Mouse (Mus musculus): ENCODE data around the gene Ppp1r12c.

- TF ChIP-seq CTCF (IDR thresholded peaks at IDR 0.05; ENCODE audit: low read depth, low read length) (no peak), POLR2A (IDR thresholded peaks at IDR 0.05; ENCODE audit: borderline replicate concordance, low read depth, low read length) (no peak)
Measured at GRCm38 (mm10) chr7:4521231-4522003, 19.9 kb upstream of the Ppp1r12c start.
